Mouse (Mus musculus): Measurements from ENCODE around the gene Stk32b.

DNA sequence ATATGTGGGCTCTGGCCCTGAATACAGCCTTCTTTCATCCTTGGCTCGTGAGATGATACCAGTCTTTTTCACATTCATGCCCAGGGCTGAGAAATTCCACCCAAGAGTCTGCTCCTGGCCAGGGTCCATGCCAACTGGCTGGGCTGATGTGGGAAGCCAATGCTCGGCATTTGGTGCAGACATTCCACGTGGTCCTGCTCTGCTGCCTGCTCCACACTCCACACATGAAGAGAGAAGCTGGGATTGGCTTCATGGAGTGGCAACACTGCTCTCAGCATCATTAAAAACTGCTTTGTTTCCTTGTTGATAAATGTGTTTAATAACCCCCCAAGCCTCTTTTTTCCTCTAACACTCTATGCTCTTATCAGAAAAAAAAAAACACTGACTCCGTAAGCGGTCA lies 61.8 kb downstream of the Stk32b start:
- TF ChIP-seq CTCF (IDR thresholded peaks at IDR 0.05; ENCODE audit: insufficient read depth, low read length) (no peak), POLR2A (IDR thresholded peaks at IDR 0.05; ENCODE audit: borderline replicate concordance, extremely low read depth, low read depth, low read length) (no peak)
